Mouse (Mus musculus) liver, embryonic 15.5 days (tissue): ENCODE measurements around the gene Golga3. TPM values are rescaled to one million over a fixed set of nuclear protein-coding genes. Genes with fewer than 3 reads are reported as not detected.
A peak's percentile ranks its signal among the peaks of the same experiment; 100 is the strongest.

Experiments
- ATAC-seq: fragments of 200-750 bp; cut with Nextera tagmentation; 2 replicates; pipeline ENCODE4 v1.8.0; 2017; ENCODE audit warnings: moderate number of reproducible peaks, mild to moderate bottlenecking, moderate library complexity; ENCODE audit not compliant: insufficient read depth
- H3K27ac ChIP-seq: fragments of 300-500 bp; sonication (generic); replicated peaks from 2 replicates; pipeline ENCODE4 v1.5.1; 2015; ENCODE audit warnings: mild to moderate bottlenecking, inconsistent platforms
- H3K27me3 ChIP-seq: fragments of 300-500 bp; sonication (generic); 2 replicates; pipeline ENCODE4 v1.6.1; 2015; ENCODE audit warnings: mild to moderate bottlenecking, inconsistent platforms
- H3K36me3 ChIP-seq: fragments of 300-500 bp; sonication (generic); replicated peaks from 2 replicates; pipeline ENCODE4 v1.6.1; 2015; ENCODE audit warnings: moderate library complexity, mild to moderate bottlenecking, inconsistent platforms
- H3K4me1 ChIP-seq: fragments of 300-500 bp; sonication (generic); replicated peaks from 2 replicates; pipeline ENCODE4 v1.6.1; 2015; ENCODE audit warnings: inconsistent platforms
- H3K4me2 ChIP-seq: fragments of 300-500 bp; sonication (generic); 2 replicates; pipeline ENCODE4 v1.6.1; 2015; ENCODE audit warnings: moderate library complexity, mild to moderate bottlenecking, inconsistent platforms
- H3K4me3 ChIP-seq: fragments of 300-500 bp; sonication (generic); replicated peaks from 2 replicates; pipeline ENCODE4 v1.5.1; 2015; ENCODE audit warnings: mild to moderate bottlenecking, inconsistent platforms
- H3K9ac ChIP-seq: fragments of 300-500 bp; sonication (generic); 2 replicates; pipeline ENCODE4 v1.6.1; 2015; ENCODE audit warnings: moderate library complexity, mild to moderate bottlenecking, inconsistent platforms
- H3K9me3 ChIP-seq: fragments of 300-500 bp; sonication (generic); replicated peaks from 2 replicates; pipeline ENCODE4 v1.6.1; 2016; ENCODE audit warnings: inconsistent platforms
- WGBS: fragments of 180-500 bp; shearing (Covaris S2); methylation state at CpG from one replicate; pipeline ENCODE4 v1.1.7; 2015; ENCODE audit warnings: mixed read lengths; ENCODE audit not compliant: insufficient replicate concordance; 5-methylcytosine and 5-hydroxymethylcytosine counted together
- polyA plus RNA-seq: library from polyadenylated mRNA; unstranded; fragments of >200 nt; fragmentation: Nextera tagmentation; extraction: Ambion mirVana; gene quantifications from 2 replicates; pipeline ENCODE4 v1.2.1, GENCODE M21; 2015

The Golga3 gene
- polyA plus RNA-seq, 1 experiment from 2014 or later = 6.8 TPM

- 76% methylated on average over 5 of the region's 5 CpGs for WGBS
- ATAC-seq = no peak
- H3K4me1 ChIP-seq = peaks cover 34% of the 10 kb centered on the region
- no peaks in the 10 kb centered on the region for H3K9me3 ChIP-seq
- no peak overlapping the region for H3K4me3 ChIP-seq
- H3K9ac ChIP-seq = no peak overlapping the region
- H3K27ac ChIP-seq = no peak overlapping the region
- H3K36me3 ChIP-seq = peaks cover 46% of the 10 kb centered on the region
- no peak overlapping the region for H3K4me2 ChIP-seq
- H3K27me3 ChIP-seq = no peaks in the 10 kb centered on the region
These were observed 5.2 kb downstream of the Golga3 start for GRCm38 (mm10) chr5:110181716-110182115.

- H3K36me3 ChIP-seq = peaks cover 80% of the 10 kb centered on the region
- 76% methylated on average over 10 of the region's 10 CpGs for WGBS
- H3K27ac ChIP-seq = no peak overlapping the region
- no peak for ATAC-seq
- no peaks in the 10 kb centered on the region for H3K27me3 ChIP-seq
- no peaks in the 10 kb centered on the region for H3K9me3 ChIP-seq
- no peak overlapping the region for H3K4me3 ChIP-seq
- no peak overlapping the region for H3K9ac ChIP-seq
- H3K4me1 ChIP-seq = no peaks in the 10 kb centered on the region
- H3K4me2 ChIP-seq = no peak overlapping the region
These were observed 26.8 kb downstream of the Golga3 start for GRCm38 (mm10) chr5:110203164-110203895.

- no peaks in the 10 kb centered on the region for H3K27me3 ChIP-seq
- no peak overlapping the region for H3K4me2 ChIP-seq
- WGBS = 62% methylated on average over 6 of the region's 6 CpGs
- H3K9ac ChIP-seq = no peak overlapping the region
- no peak overlapping the region for H3K27ac ChIP-seq
- no peak for ATAC-seq
- H3K4me3 ChIP-seq = no peak overlapping the region
- peaks cover 93% of the 10 kb centered on the region for H3K36me3 ChIP-seq
- no peaks in the 10 kb centered on the region for H3K9me3 ChIP-seq
- no peaks in the 10 kb centered on the region for H3K4me1 ChIP-seq
These were observed 28.3 kb downstream of the Golga3 start for GRCm38 (mm10) chr5:110204777-110205176.

- no peak overlapping the region for H3K9ac ChIP-seq
- H3K4me1 ChIP-seq = no peaks in the 10 kb centered on the region
- H3K4me2 ChIP-seq = no peak overlapping the region
- no peak overlapping the region for H3K4me3 ChIP-seq
- H3K36me3 ChIP-seq = peaks cover 93% of the 10 kb centered on the region
- H3K27me3 ChIP-seq = no peaks in the 10 kb centered on the region
- H3K27ac ChIP-seq = no peak overlapping the region
- H3K9me3 ChIP-seq = no peaks in the 10 kb centered on the region
- 56% methylated on average over 2 of the region's 2 CpGs for WGBS
- ATAC-seq = no peak
These were observed 34.8 kb downstream of the Golga3 start for GRCm38 (mm10) chr5:110211312-110211711.

- Histone ChIP-seq H3K4me2 (no peak overlapping the region), H3K4me3 (no peak overlapping the region), H3K36me3 (peaks cover 92% of the 10 kb centered on the region), H3K27me3 (no peaks in the 10 kb centered on the region), H3K9me3 (no peaks in the 10 kb centered on the region), H3K27ac (no peak overlapping the region), H3K4me1 (no peaks in the 10 kb centered on the region), H3K9ac (no peak overlapping the region)
- WGBS = 76% methylated on average over 3 of the region's 3 CpGs
- ATAC-seq = no peak
These were observed 40.3 kb downstream of the Golga3 start for GRCm38 (mm10) chr5:110216780-110217179.

GRCm38 (mm10) chr5:110220331-110220730, 43.8 kb downstream of the Golga3 start:
- Histone ChIP-seq H3K27ac (no peak overlapping the region), H3K9me3 (no peaks in the 10 kb centered on the region), H3K9ac (no peak overlapping the region), H3K36me3 (peaks cover 85% of the 10 kb centered on the region), H3K27me3 (no peaks in the 10 kb centered on the region), H3K4me1 (no peaks in the 10 kb centered on the region), H3K4me2 (no peak overlapping the region), H3K4me3 (no peak overlapping the region)
- WGBS = 76% methylated on average over 4 of the region's 4 CpGs
- ATAC-seq = no peak

- WGBS = 72% methylated on average over 6 of the region's 6 CpGs
- Histone ChIP-seq H3K4me1 (no peaks in the 10 kb centered on the region), H3K4me2 (no peak overlapping the region), H3K27me3 (no peaks in the 10 kb centered on the region), H3K4me3 (no peak overlapping the region), H3K9me3 (no peaks in the 10 kb centered on the region), H3K27ac (no peak overlapping the region), H3K36me3 (peaks cover 76% of the 10 kb centered on the region), H3K9ac (no peak overlapping the region)
- no peak for ATAC-seq
These were observed 46.3 kb downstream of the Golga3 start for GRCm38 (mm10) chr5:110222757-110223156.

- no peak for ATAC-seq
- no peaks in the 10 kb centered on the region for H3K27me3 ChIP-seq
- peaks cover 3% of the 10 kb centered on the region for H3K4me1 ChIP-seq
- 86% methylated on average over 3 of the region's 3 CpGs for WGBS
- no peak overlapping the region for H3K4me3 ChIP-seq
- no peak overlapping the region for H3K9ac ChIP-seq
- no peak overlapping the region for H3K27ac ChIP-seq
- no peaks in the 10 kb centered on the region for H3K9me3 ChIP-seq
- no peak overlapping the region for H3K4me2 ChIP-seq
- peaks cover 55% of the 10 kb centered on the region for H3K36me3 ChIP-seq
These were observed 48.6 kb downstream of the Golga3 start for GRCm38 (mm10) chr5:110225056-110225455.

- Histone ChIP-seq H3K27me3 (no peaks in the 10 kb centered on the region), H3K9ac (no peak overlapping the region), H3K4me3 (no peak overlapping the region), H3K36me3 (peaks cover 31% of the 10 kb centered on the region), H3K9me3 (no peaks in the 10 kb centered on the region), H3K27ac (no peak overlapping the region), H3K4me1 (peaks cover 17% of the 10 kb centered on the region), H3K4me2 (no peak overlapping the region)
- ATAC-seq = no peak
- WGBS = 64% methylated on average over 1 of the region's 1 CpGs
These were observed 50.9 kb downstream of the Golga3 start for GRCm38 (mm10) chr5:110227336-110227883.

- peak overlapping the region; percentile 87 for H3K4me2 ChIP-seq
- H3K9me3 ChIP-seq = no peaks in the 10 kb centered on the region
- peaks cover 25% of the 10 kb centered on the region for H3K4me1 ChIP-seq
- peak overlapping the region; percentile 91 for H3K4me3 ChIP-seq
- H3K27me3 ChIP-seq = no peaks in the 10 kb centered on the region
- 5% methylated on average over 8 of the region's 8 CpGs for WGBS
- no peak for ATAC-seq
- peaks cover 21% of the 10 kb centered on the region for H3K36me3 ChIP-seq
- H3K27ac ChIP-seq = peak overlapping the region; percentile 99
- peak overlapping the region; percentile 93 for H3K9ac ChIP-seq
These were observed 53.9 kb downstream of the Golga3 start for GRCm38 (mm10) chr5:110230401-110230779.

GRCm38 (mm10) chr5:110230780-110231461, 54.4 kb downstream of the Golga3 start, which contains the start of gene Ankle2:
Ankle2 (plus strand) TSS chr5:110231004.
- Histone ChIP-seq H3K27ac (peak within 1 kb of the TSS; percentile 99), H3K4me3 (peak within 1 kb of the TSS; percentile 91), H3K4me2 (peak within 1 kb of the TSS; percentile 87), H3K36me3 (peaks cover 21% of the 10 kb centered on the region), H3K9ac (peak within 1 kb of the TSS; percentile 93), H3K9me3 (no peaks in the 10 kb centered on the region), H3K27me3 (no peaks in the 10 kb centered on the region), H3K4me1 (peaks cover 25% of the 10 kb centered on the region)
- peak; percentile 97 for ATAC-seq
- whole genome bisulfite sequencing = under 1% methylated on average over 81 of the region's 81 CpGs
